Mouse (Mus musculus): ENCODE measurements around the gene Prkce. TPM values are rescaled to one million over a fixed set of nuclear protein-coding genes. Genes with fewer than 3 reads are reported as not detected.

Prkce gene
- polyA plus RNA-seq, 1 experiment = not detected

DNA sequence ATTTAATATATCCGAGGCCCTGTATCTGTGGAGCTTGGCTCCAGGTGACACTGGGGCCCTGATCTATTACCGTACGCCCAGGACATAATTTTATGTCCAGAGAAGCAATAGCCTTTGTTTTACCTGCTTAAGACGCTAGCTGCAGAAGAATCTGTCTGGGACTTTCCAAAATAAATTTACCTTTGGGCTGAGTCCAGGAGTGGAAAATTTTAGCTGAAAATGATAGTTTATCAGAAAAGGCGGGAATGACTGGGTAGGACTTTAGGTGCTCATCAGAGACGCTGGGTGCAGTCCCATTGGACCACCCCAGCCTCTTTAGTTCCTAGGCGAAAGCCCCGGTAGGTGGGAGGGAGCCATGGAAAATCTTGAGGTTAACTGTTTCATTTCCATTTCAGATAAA is 58.6 kb downstream of the Prkce start:
- 72% methylated on average over 8 of the region's 8 CpGs for WGBS
- Histone ChIP-seq H3K27ac (ENCODE audit: insufficient read depth, low read depth, low read length) (no peak overlapping the region), H3K4me3 (ENCODE audit: insufficient read depth, low read depth, low read length) (no peak overlapping the region), H3K4me1 (ENCODE audit: control insufficient read depth, insufficient read depth, low read length) (peaks cover 17% of the 10 kb centered on the region)
- TF ChIP-seq CTCF (IDR thresholded peaks at IDR 0.05; ENCODE audit: insufficient read depth, low read depth, low read length) (no peak), POLR2A (IDR thresholded peaks at IDR 0.05; ENCODE audit: insufficient read depth, low read depth, low read length) (no peak)

DNA sequence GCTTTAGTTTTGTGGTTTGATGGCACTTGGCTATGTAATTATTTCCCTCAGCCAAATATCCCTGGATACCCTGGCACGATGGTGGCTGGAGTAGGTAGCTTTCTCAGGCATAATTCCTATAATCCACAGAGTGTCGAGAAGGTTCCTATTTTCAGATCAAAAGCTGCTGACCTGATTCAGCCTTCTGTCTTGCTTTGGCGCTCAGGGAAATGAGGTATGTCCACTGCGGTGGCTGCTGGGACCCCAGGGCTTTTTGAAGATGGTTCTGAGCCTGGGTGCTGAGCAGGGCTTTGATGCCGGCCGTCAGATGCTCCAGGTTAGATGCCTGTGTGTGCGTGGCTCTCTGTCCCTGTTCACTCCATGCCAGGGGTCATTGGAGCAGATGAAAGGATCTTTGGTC is 59.0 kb downstream of the Prkce start:
- Histone ChIP-seq H3K4me3 (ENCODE audit: insufficient read depth, low read depth, low read length) (no peak overlapping the region), H3K4me1 (ENCODE audit: control insufficient read depth, insufficient read depth, low read length) (peaks cover 17% of the 10 kb centered on the region), H3K27ac (ENCODE audit: insufficient read depth, low read depth, low read length) (no peak overlapping the region)
- no peak for TF ChIP-seq CTCF (IDR thresholded peaks at IDR 0.05; ENCODE audit: insufficient read depth, low read depth, low read length)
- 77% methylated on average over 7 of the region's 7 CpGs for WGBS

DNA sequence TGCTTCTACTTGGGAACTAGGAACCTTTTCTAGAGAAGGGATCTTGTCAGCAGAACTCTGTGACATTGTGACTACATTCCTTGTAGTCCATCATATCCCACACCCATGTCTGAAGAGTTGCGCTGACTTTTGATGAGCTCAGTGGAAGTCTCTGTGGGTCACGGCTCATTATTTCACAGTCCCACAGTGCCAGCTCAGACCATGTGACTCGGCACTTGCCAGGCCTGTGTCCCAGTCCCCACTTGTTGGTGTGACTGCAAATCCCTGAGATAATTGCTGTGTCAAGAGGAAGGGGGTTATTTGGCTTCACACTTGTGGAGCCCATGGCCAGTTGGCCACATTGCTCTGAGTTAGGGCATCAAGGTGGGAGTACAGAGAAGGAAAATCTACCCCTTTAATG is 59.8 kb downstream of the Prkce start:
- peaks cover 25% of the 10 kb centered on the region for H3K4me1 ChIP-seq (ENCODE audit: control insufficient read depth, insufficient read depth, low read length)
- no peak overlapping the region for H3K4me3 ChIP-seq (ENCODE audit: insufficient read depth, low read depth, low read length)
- TF ChIP-seq CTCF (IDR thresholded peaks at IDR 0.05; ENCODE audit: insufficient read depth, low read depth, low read length) = no peak
- no peak for TF ChIP-seq POLR2A (IDR thresholded peaks at IDR 0.05; ENCODE audit: insufficient read depth, low read depth, low read length)
- 63% methylated on average over 3 of the region's 3 CpGs for WGBS
- no peak overlapping the region for H3K27ac ChIP-seq (ENCODE audit: insufficient read depth, low read depth, low read length)

DNA sequence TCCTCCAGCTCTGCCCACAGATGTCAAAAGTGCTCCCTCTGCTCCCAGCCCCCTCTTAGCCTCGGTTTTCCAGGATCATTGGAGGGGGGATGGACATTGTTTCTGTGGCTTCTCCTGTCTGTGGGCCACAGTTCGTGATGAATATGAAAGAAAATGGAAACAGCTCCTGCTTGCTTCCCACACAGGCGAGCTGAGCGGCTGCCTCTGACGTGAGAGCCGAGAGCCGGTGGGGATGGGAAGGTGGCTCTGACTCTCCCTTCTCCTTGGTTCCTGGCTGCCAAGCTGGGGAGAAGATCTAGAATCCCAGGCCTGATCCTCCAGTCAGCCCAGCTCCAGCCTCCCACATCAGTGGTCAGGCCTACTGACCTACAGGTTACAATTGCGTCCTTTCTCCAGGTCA is 61.3 kb downstream of the Prkce start:
- WGBS = 56% methylated on average over 8 of the region's 8 CpGs
- TF ChIP-seq POLR2A (IDR thresholded peaks at IDR 0.05; ENCODE audit: insufficient read depth, low read depth, low read length) (no peak), CTCF (IDR thresholded peaks at IDR 0.05; ENCODE audit: insufficient read depth, low read depth, low read length) (no peak)
- no peak overlapping the region for H3K27ac ChIP-seq (ENCODE audit: insufficient read depth, low read depth, low read length)

DNA sequence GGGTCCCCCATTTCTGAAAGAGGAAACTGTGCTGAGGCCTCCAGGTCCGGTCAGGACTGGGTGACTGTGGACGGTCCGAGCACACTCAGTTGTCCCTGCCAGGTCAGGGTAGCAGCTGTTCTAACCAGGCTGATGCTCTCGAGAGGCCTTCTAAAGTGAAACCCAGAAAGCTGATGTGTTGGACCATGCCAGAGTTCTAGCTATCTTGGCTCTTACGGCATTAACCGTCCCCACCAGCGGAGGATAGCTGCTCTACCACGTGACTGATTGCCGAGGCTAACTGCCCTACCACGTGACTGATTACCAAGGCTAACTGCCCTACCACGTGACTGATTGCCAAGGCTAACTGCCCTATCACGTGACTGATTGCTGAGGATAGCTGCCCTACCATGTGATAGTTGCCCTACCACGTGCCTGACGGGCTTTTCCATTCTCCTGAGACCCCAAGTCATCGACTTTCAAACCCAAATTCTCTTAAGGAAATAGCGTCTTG is 62.6 kb downstream of the Prkce start:
- TF ChIP-seq POLR2A (IDR thresholded peaks at IDR 0.05; ENCODE audit: insufficient read depth, low read depth, low read length) = no peak
- no peak for TF ChIP-seq CTCF (IDR thresholded peaks at IDR 0.05; ENCODE audit: insufficient read depth, low read depth, low read length)
- Histone ChIP-seq H3K27ac (ENCODE audit: insufficient read depth, low read depth, low read length) (no peak overlapping the region), H3K4me1 (ENCODE audit: control insufficient read depth, insufficient read depth, low read length) (peaks cover 25% of the 10 kb centered on the region), H3K4me3 (ENCODE audit: insufficient read depth, low read depth, low read length) (no peak overlapping the region)
- WGBS = 93% methylated on average over 16 of the region's 16 CpGs

More for the DNA sequence above, 61.3 kb downstream of the Prkce start:
- no peak overlapping the region for H3K4me3 ChIP-seq (ENCODE audit: insufficient read depth, low read depth, low read length)
- peaks cover 25% of the 10 kb centered on the region for H3K4me1 ChIP-seq (ENCODE audit: control insufficient read depth, insufficient read depth, low read length)

DNA sequence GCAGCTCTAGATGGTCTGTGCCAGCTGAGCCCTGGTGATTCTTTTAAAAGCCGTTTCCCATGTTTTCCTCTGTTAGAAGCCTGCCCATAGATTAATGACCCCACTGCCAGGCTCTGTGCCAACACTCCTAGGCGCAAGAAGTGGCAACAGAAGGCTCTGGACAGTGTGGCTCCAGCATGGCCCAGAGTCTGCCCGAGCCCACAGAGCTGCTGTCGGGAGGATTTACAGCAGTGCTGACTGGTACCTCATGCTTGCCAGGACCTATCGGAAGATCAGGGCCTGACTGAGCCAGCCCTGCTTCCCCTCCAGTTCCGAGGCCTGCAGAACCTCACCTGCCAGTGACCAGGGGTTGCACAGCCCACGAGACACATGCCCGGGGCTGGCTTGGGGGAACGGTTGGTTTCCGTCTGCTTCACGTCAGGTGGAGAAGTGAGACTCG is 64.2 kb downstream of the Prkce start:
- TF ChIP-seq POLR2A (IDR thresholded peaks at IDR 0.05; ENCODE audit: insufficient read depth, low read depth, low read length) = no peak
- no peak for TF ChIP-seq CTCF (IDR thresholded peaks at IDR 0.05; ENCODE audit: insufficient read depth, low read depth, low read length)
- Histone ChIP-seq H3K4me3 (ENCODE audit: insufficient read depth, low read depth, low read length) (no peak overlapping the region), H3K27ac (ENCODE audit: insufficient read depth, low read depth, low read length) (no peak overlapping the region), H3K4me1 (ENCODE audit: control insufficient read depth, insufficient read depth, low read length) (peaks cover 34% of the 10 kb centered on the region)
- WGBS = 62% methylated on average over 12 of the region's 12 CpGs

DNA sequence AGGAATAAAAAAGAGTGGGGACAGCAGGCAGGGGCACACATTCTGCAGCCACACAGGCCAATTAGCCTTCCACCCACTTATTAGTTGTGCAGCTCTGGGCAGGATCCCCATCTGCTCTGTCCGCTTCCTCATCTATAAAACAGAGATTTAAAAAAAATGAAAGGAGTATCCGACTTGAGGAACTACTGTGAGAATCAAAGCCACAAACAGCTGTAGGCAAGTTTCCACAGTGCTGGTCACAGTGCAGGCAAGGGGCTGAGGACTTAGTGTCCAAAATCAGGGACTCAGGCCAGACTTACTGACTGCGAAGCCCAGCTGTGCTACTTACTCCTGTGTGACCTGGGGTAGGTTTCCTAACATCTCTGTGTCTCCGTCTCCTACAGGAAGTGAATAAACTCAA is 64.7 kb downstream of the Prkce start:
- H3K4me3 ChIP-seq (ENCODE audit: insufficient read depth, low read depth, low read length) = no peak overlapping the region
- WGBS = 72% methylated on average over 4 of the region's 4 CpGs

DNA sequence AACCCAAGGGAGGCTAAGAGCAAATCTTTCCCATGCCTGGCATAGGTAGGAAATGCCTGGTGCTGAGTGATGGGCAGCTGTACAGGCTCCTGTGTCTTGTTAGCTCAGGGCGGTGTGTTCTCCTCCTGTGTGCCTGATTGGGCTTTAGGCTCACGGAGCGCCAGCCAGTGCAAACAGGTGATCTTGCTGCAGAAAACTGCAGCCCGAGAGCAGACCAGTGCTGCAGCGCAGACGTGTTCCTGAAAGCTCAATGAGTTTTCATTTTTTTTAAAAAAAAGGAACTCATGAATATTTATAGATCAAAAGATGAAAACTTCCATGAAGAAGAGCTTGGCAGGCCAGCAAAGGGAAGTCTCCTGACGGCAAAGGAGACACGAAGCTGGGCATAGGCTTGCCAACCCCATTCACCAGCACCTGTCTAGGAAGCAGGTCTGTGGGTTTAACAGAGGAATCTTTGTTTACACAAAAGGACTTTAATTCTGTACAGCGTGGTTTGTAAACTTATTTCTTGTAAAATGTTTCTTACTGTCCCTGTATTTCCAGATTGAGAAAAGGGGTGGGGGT is 67.1 kb downstream of the Prkce start:
- Histone ChIP-seq H3K4me1 (ENCODE audit: control insufficient read depth, insufficient read depth, low read length) (peaks cover 28% of the 10 kb centered on the region), H3K4me3 (ENCODE audit: insufficient read depth, low read depth, low read length) (no peak overlapping the region), H3K27ac (ENCODE audit: insufficient read depth, low read depth, low read length) (no peak overlapping the region)
- TF ChIP-seq CTCF (IDR thresholded peaks at IDR 0.05; ENCODE audit: insufficient read depth, low read depth, low read length) (no peak), POLR2A (IDR thresholded peaks at IDR 0.05; ENCODE audit: insufficient read depth, low read depth, low read length) (no peak)
- WGBS = 69% methylated on average over 9 of the region's 9 CpGs

More for the DNA sequence above, 64.7 kb downstream of the Prkce start:
- peaks cover 36% of the 10 kb centered on the region for H3K4me1 ChIP-seq (ENCODE audit: control insufficient read depth, insufficient read depth, low read length)
- H3K27ac ChIP-seq (ENCODE audit: insufficient read depth, low read depth, low read length) = no peak overlapping the region
- TF ChIP-seq CTCF (IDR thresholded peaks at IDR 0.05; ENCODE audit: insufficient read depth, low read depth, low read length) (no peak), POLR2A (IDR thresholded peaks at IDR 0.05; ENCODE audit: insufficient read depth, low read depth, low read length) (no peak)

DNA sequence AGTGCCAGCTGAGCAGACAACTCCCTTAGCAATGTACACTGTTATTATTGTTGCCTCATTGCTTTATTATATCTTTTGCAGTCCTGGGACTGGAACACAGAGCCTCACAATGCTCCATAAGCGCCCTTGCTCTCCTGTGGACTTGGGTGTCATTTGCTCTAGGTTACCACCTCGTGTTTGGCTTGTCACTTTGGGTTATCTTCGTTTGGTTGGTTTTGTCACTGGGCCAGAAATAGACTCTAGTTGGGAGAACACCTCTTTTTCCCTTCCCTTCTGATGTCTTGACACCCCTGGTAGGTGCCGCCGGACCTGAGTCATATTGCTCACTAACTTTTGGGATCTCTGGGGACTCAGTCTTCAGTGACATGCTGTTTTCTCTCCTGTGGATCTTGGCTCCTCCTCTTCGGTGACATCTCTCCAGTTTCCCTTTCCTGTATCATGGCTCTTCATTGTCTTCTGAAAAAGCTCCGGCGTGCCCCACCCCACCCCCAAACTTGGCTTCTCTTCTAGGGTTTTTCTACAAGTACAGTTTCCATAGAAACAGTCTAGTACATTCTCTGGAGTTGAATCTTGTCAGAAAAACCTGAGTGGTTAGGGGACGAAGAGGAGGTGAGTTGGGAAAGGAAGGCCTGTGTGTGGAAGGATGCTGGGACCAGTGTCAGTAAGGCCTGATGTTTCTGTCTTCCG is 68.6 kb downstream of the Prkce start:
- TF ChIP-seq CTCF (IDR thresholded peaks at IDR 0.05; ENCODE audit: insufficient read depth, low read depth, low read length) (no peak), POLR2A (IDR thresholded peaks at IDR 0.05; ENCODE audit: insufficient read depth, low read depth, low read length) (no peak)
- WGBS = 51% methylated on average over 10 of the region's 10 CpGs
- Histone ChIP-seq H3K4me3 (ENCODE audit: insufficient read depth, low read depth, low read length) (no peak overlapping the region), H3K4me1 (ENCODE audit: control insufficient read depth, insufficient read depth, low read length) (peaks cover 22% of the 10 kb centered on the region), H3K27ac (ENCODE audit: insufficient read depth, low read depth, low read length) (no peak overlapping the region)
